Mouse (Mus musculus) midbrain, embryonic 13.5 days (tissue): ENCODE measurements around the gene Hivep1. TPM values are rescaled to one million over a fixed set of nuclear protein-coding genes. Genes with fewer than 3 reads are reported as not detected.
A peak's percentile ranks its signal among the peaks of the same experiment; 100 is the strongest.

Experiments
- ATAC-seq: fragments of 200-750 bp; cut with Nextera tagmentation; 2 replicates; pipeline ENCODE4 v1.8.0; 2017; ENCODE audit warnings: mild to moderate bottlenecking, moderate TSS enrichment, moderate library complexity
- H3K27ac ChIP-seq: fragments of 300-500 bp; sonication (generic); 2 replicates; pipeline ENCODE4 v1.5.1; 2015; ENCODE audit warnings: inconsistent platforms, mild to moderate bottlenecking, moderate library complexity
- H3K27me3 ChIP-seq: fragments of 300-500 bp; sonication (generic); 2 replicates; pipeline ENCODE4 v1.6.1; 2015; ENCODE audit warnings: mild to moderate bottlenecking, inconsistent platforms
- H3K36me3 ChIP-seq: fragments of 300-500 bp; sonication (generic); 2 replicates; pipeline ENCODE4 v1.6.1; 2015; ENCODE audit warnings: mild to moderate bottlenecking, inconsistent platforms
- H3K4me1 ChIP-seq: fragments of 300-500 bp; sonication (generic); replicated peaks from 2 replicates; pipeline ENCODE4 v1.6.1; 2015; ENCODE audit warnings: inconsistent platforms
- H3K4me2 ChIP-seq: fragments of 300-500 bp; sonication (generic); replicated peaks from 2 replicates; pipeline ENCODE4 v1.6.1; 2015; ENCODE audit warnings: moderate library complexity, mild to moderate bottlenecking, inconsistent platforms
- H3K4me3 ChIP-seq: fragments of 300-500 bp; sonication (generic); replicated peaks from 2 replicates; pipeline ENCODE4 v1.5.1; 2015; ENCODE audit warnings: mild to moderate bottlenecking, inconsistent platforms
- H3K9ac ChIP-seq: fragments of 300-500 bp; sonication (generic); replicated peaks from 2 replicates; pipeline ENCODE4 v1.6.1; 2015; ENCODE audit warnings: mild to moderate bottlenecking, inconsistent platforms
- H3K9me3 ChIP-seq: fragments of 300-500 bp; sonication (generic); 2 replicates; pipeline ENCODE4 v1.6.1; 2016; ENCODE audit warnings: mild to moderate bottlenecking, inconsistent platforms
- WGBS: fragments of 180-500 bp; shearing (Covaris S2); methylation state at CpG from one replicate; pipeline ENCODE4 v1.1.7; 2015; 5-methylcytosine and 5-hydroxymethylcytosine counted together
- polyA plus RNA-seq: library from polyadenylated mRNA; unstranded; fragments of >200 nt; fragmentation: Nextera tagmentation; extraction: Ambion mirVana; gene quantifications from 2 replicates; pipeline ENCODE4 v1.2.1, GENCODE M21; 2015

The Hivep1 gene
- polyA plus RNA-seq, 1 experiment from 2014 or later: 20.5 TPM

GRCm38 (mm10) chr13:42077629-42078028 is 25.8 kb downstream of the Hivep1 start:
- peaks cover 7% of the 10 kb centered on the region for H3K4me1 ChIP-seq
- 89% methylated on average over 3 of the region's 3 CpGs for WGBS
- no peak for ATAC-seq
- H3K27me3 ChIP-seq: no peaks in the 10 kb centered on the region
- peaks cover 24% of the 10 kb centered on the region for H3K36me3 ChIP-seq
- H3K4me2 ChIP-seq: no peak overlapping the region
- no peak overlapping the region for H3K4me3 ChIP-seq
- no peak overlapping the region for H3K9ac ChIP-seq
- H3K9me3 ChIP-seq: no peaks in the 10 kb centered on the region
- H3K27ac ChIP-seq: no peak overlapping the region

GRCm38 (mm10) chr13:42080131-42080916 is 28.5 kb downstream of the Hivep1 start:
- 70% methylated on average over 10 of the region's 10 CpGs for WGBS
- ATAC-seq: no peak
- Histone ChIP-seq H3K36me3 (peaks cover 24% of the 10 kb centered on the region), H3K9me3 (no peaks in the 10 kb centered on the region), H3K4me3 (no peak overlapping the region), H3K4me1 (peaks cover 7% of the 10 kb centered on the region), H3K27me3 (no peaks in the 10 kb centered on the region), H3K27ac (peak overlapping the region; percentile 44; the same call in 1 of the 2 replicates), H3K4me2 (no peak overlapping the region), H3K9ac (no peak overlapping the region)

- 61% methylated on average over 5 of the region's 5 CpGs for WGBS
- Histone ChIP-seq H3K27ac (no peak overlapping the region), H3K9ac (no peak overlapping the region), H3K27me3 (no peaks in the 10 kb centered on the region), H3K9me3 (no peaks in the 10 kb centered on the region), H3K36me3 (0 out of 2 replicates have a peak, but pooled peaks cover 6% of the 10 kb centered on the region), H3K4me1 (peaks cover 29% of the 10 kb centered on the region), H3K4me3 (no peak overlapping the region), H3K4me2 (no peak overlapping the region)
- no peak for ATAC-seq
Observed at GRCm38 (mm10) chr13:42088339-42088738, 36.5 kb downstream of the Hivep1 start.

- Histone ChIP-seq H3K27me3 (no peaks in the 10 kb centered on the region), H3K36me3 (0 out of 2 replicates have a peak, but pooled peaks cover 6% of the 10 kb centered on the region), H3K9ac (no peak overlapping the region), H3K27ac (no peak overlapping the region), H3K4me3 (no peak overlapping the region), H3K4me1 (peaks cover 34% of the 10 kb centered on the region), H3K9me3 (no peaks in the 10 kb centered on the region), H3K4me2 (no peak overlapping the region)
- 69% methylated on average over 8 of the region's 8 CpGs for WGBS
- ATAC-seq: no peak
Observed at GRCm38 (mm10) chr13:42089025-42089424, 37.2 kb downstream of the Hivep1 start.

- Histone ChIP-seq H3K27me3 (no peaks in the 10 kb centered on the region), H3K27ac (no peak overlapping the region), H3K4me3 (no peak overlapping the region), H3K9me3 (no peaks in the 10 kb centered on the region), H3K4me2 (no peak overlapping the region), H3K9ac (no peak overlapping the region), H3K4me1 (peaks cover 37% of the 10 kb centered on the region), H3K36me3 (0 out of 2 replicates have a peak, but pooled peaks cover 6% of the 10 kb centered on the region)
- ATAC-seq: no peak
- WGBS: 92% methylated on average over 5 of the region's 5 CpGs
Observed at GRCm38 (mm10) chr13:42090751-42091150, 38.9 kb downstream of the Hivep1 start.

GRCm38 (mm10) chr13:42092392-42093139 is 40.7 kb downstream of the Hivep1 start:
- WGBS: 71% methylated on average over 8 of the region's 8 CpGs

GRCm38 (mm10) chr13:42093268-42094042 is 41.6 kb downstream of the Hivep1 start:
- Histone ChIP-seq H3K4me2 (no peak overlapping the region), H3K4me1 (peaks cover 40% of the 10 kb centered on the region), H3K36me3 (peaks cover 12% of the 10 kb centered on the region; the same call in 1 of the 2 replicates), H3K9ac (no peak overlapping the region), H3K27me3 (no peaks in the 10 kb centered on the region), H3K4me3 (no peak overlapping the region), H3K27ac (no peak overlapping the region), H3K9me3 (no peaks in the 10 kb centered on the region)
- 0 out of 2 replicates have a peak, but pooled peaks have one; percentile 27 for ATAC-seq
- WGBS: 66% methylated on average over 12 of the region's 12 CpGs

More at GRCm38 (mm10) chr13:42092392-42093139, 40.7 kb downstream of the Hivep1 start:
- H3K9me3 ChIP-seq: no peaks in the 10 kb centered on the region
- H3K36me3 ChIP-seq: 0 out of 2 replicates have a peak, but pooled peaks cover 6% of the 10 kb centered on the region
- ATAC-seq: no peak
- H3K4me3 ChIP-seq: no peak overlapping the region
- no peak overlapping the region for H3K9ac ChIP-seq
- H3K4me1 ChIP-seq: peaks cover 43% of the 10 kb centered on the region
- H3K27me3 ChIP-seq: no peaks in the 10 kb centered on the region
- H3K4me2 ChIP-seq: no peak overlapping the region
- no peak overlapping the region for H3K27ac ChIP-seq

- Histone ChIP-seq H3K27ac (no peak overlapping the region; the same call in 1 of the 2 replicates), H3K4me1 (peaks cover 35% of the 10 kb centered on the region), H3K27me3 (no peaks in the 10 kb centered on the region), H3K9me3 (no peaks in the 10 kb centered on the region), H3K4me3 (no peak overlapping the region), H3K9ac (0 out of 2 replicates have a peak overlapping the region, but pooled peaks have one; percentile 14), H3K36me3 (peaks cover 7% of the 10 kb centered on the region; the same call in 1 of the 2 replicates), H3K4me2 (no peak overlapping the region)
- WGBS: 80% methylated on average over 10 of the region's 10 CpGs
- no peak for ATAC-seq
Observed at GRCm38 (mm10) chr13:42095826-42096515, 44.1 kb downstream of the Hivep1 start.

GRCm38 (mm10) chr13:42097109-42097508 is 45.3 kb downstream of the Hivep1 start:
- H3K9me3 ChIP-seq: no peaks in the 10 kb centered on the region
- ATAC-seq: no peak
- H3K4me1 ChIP-seq: peaks cover 38% of the 10 kb centered on the region
- peaks cover 7% of the 10 kb centered on the region; the same call in 1 of the 2 replicates for H3K36me3 ChIP-seq
- no peaks in the 10 kb centered on the region for H3K27me3 ChIP-seq
- no peak overlapping the region for H3K4me3 ChIP-seq
- no peak overlapping the region for H3K27ac ChIP-seq
- no peak overlapping the region for H3K9ac ChIP-seq
- H3K4me2 ChIP-seq: no peak overlapping the region

GRCm38 (mm10) chr13:42098522-42098921 is 46.7 kb downstream of the Hivep1 start:
- WGBS: 95% methylated on average over 1 of the region's 1 CpGs
- Histone ChIP-seq H3K4me1 (peaks cover 45% of the 10 kb centered on the region), H3K27ac (no peak overlapping the region), H3K4me3 (no peak overlapping the region), H3K36me3 (peaks cover 7% of the 10 kb centered on the region; the same call in 1 of the 2 replicates), H3K27me3 (no peaks in the 10 kb centered on the region), H3K9me3 (no peaks in the 10 kb centered on the region), H3K9ac (no peak overlapping the region), H3K4me2 (no peak overlapping the region)
- no peak for ATAC-seq

- no peak overlapping the region for H3K4me2 ChIP-seq
- H3K27ac ChIP-seq: no peak overlapping the region
- H3K36me3 ChIP-seq: peaks cover 7% of the 10 kb centered on the region; the same call in 1 of the 2 replicates
- H3K27me3 ChIP-seq: no peaks in the 10 kb centered on the region
- H3K9ac ChIP-seq: no peak overlapping the region
- peaks cover 49% of the 10 kb centered on the region for H3K4me1 ChIP-seq
- H3K9me3 ChIP-seq: no peaks in the 10 kb centered on the region
- ATAC-seq: no peak
- 80% methylated on average over 4 of the region's 4 CpGs for WGBS
- H3K4me3 ChIP-seq: no peak overlapping the region
Observed at GRCm38 (mm10) chr13:42099523-42099922, 47.7 kb downstream of the Hivep1 start.
